Mouse (Mus musculus): Measurements from ENCODE around the gene Fli1. TPM values are rescaled to one million over a fixed set of nuclear protein-coding genes. Genes with fewer than 3 reads are reported as not detected.

Fli1 gene
- total and polyA plus RNA-seq, 3 experiments: 13.8 to 171 (median 24.3) TPM

- peaks cover 4 to 7% of the 10 kb centered on the region in 2 experiments for H3K36me3 ChIP-seq (ENCODE audit: control insufficient read depth in 1 of 2, insufficient read depth in 2 of 2, low read length in 2 of 2)
- H3K79me2 ChIP-seq (ENCODE audit: control insufficient read depth, insufficient read depth, low read length, poor library complexity): no peaks in the 10 kb centered on the region
- no peaks in the 10 kb centered on the region for H3K9me3 ChIP-seq (replicated peaks; ENCODE audit: insufficient read depth, low read length)
- TF ChIP-seq CHD1 (IDR thresholded peaks at IDR 0.05; ENCODE audit: low read depth, low read length) (no peak), E2F4 (IDR thresholded peaks at IDR 0.05; ENCODE audit: borderline replicate concordance, low read depth, low read length) (no peak), HCFC1 (IDR thresholded peaks at IDR 0.05; ENCODE audit: low read depth, low read length) (no peak), ZMIZ1 (IDR thresholded peaks at IDR 0.05; ENCODE audit: low read depth, low read length) (no peak), TBP (IDR thresholded peaks at IDR 0.05; ENCODE audit: low read depth, low read length) (no peak), CHD2 (IDR thresholded peaks at IDR 0.05; ENCODE audit: low read length) (no peak), SMC3 (IDR thresholded peaks at IDR 0.05; ENCODE audit: low read depth, low read length) (no peak), TCF12 (IDR thresholded peaks at IDR 0.05; ENCODE audit: low read depth, low read length) (no peak), USF2 (IDR thresholded peaks at IDR 0.05; ENCODE audit: borderline replicate concordance in 1 of 2, insufficient read depth in 1 of 2, low read depth in 1 of 2, low read length in 2 of 2) (no peak), SIN3A (IDR thresholded peaks at IDR 0.05; ENCODE audit: low read length) (no peak), ZKSCAN1 (IDR thresholded peaks at IDR 0.05; ENCODE audit: low read depth, low read length) (no peak)
- no peaks in the 10 kb centered on the region for H3K27me3 ChIP-seq (ENCODE audit: control insufficient read depth in 1 of 2, insufficient read depth in 2 of 2, low read length in 2 of 2)
- no peak overlapping the region for H3K27ac ChIP-seq (ENCODE audit: control insufficient read depth, low read depth, low read length)
- H3K4me1 ChIP-seq (ENCODE audit: control insufficient read depth in 1 of 2, insufficient read depth in 2 of 2, low read length in 2 of 2): no peaks in the 10 kb centered on the region
- DNase-seq (ENCODE audit: low read depth, low spot score): no peak
- no peak overlapping the region for H3K9ac ChIP-seq (ENCODE audit: control insufficient read depth, low read depth, low read length, poor library complexity, severe bottlenecking)
- H3K4me3 ChIP-seq (ENCODE audit: control insufficient read depth in 1 of 2, insufficient read depth in 1 of 2, low read depth in 2 of 2, low read length in 2 of 2): no peak overlapping the region
Observed at GRCm38 (mm10) chr9:32467443-32467842, 75.2 kb downstream of the Fli1 start.

- Histone ChIP-seq H3K79me2 (ENCODE audit: control insufficient read depth, insufficient read depth, low read length, poor library complexity) (no peaks in the 10 kb centered on the region), H3K9ac (ENCODE audit: control insufficient read depth, low read depth, low read length, poor library complexity, severe bottlenecking) (no peak overlapping the region), H3K27ac (ENCODE audit: control insufficient read depth, low read depth, low read length) (no peak overlapping the region), H3K27me3 (ENCODE audit: control insufficient read depth in 1 of 2, insufficient read depth in 2 of 2, low read length in 2 of 2) (no peaks in the 10 kb centered on the region), H3K4me1 (ENCODE audit: control insufficient read depth in 1 of 2, insufficient read depth in 2 of 2, low read length in 2 of 2) (no peaks in the 10 kb centered on the region), H3K9me3 (replicated peaks; ENCODE audit: insufficient read depth, low read length) (no peaks in the 10 kb centered on the region), H3K4me3 (ENCODE audit: control insufficient read depth in 1 of 2, insufficient read depth in 1 of 2, low read depth in 2 of 2, low read length in 2 of 2) (no peak overlapping the region), H3K36me3 (ENCODE audit: control insufficient read depth in 1 of 2, insufficient read depth in 2 of 2, low read length in 2 of 2) (peaks cover 0 to 7% of the 10 kb centered on the region in 2 experiments; a peak in 2 of 4 replicates)
- DNase-seq (ENCODE audit: low read depth, low spot score): no peak
- TF ChIP-seq CTCF (IDR thresholded peaks at IDR 0.05 in 2 of 3, conservative IDR thresholded peaks at IDR 0.05 in 1 of 3; ENCODE audit: control insufficient read depth in 1 of 3, insufficient read depth in 1 of 3, low read depth in 2 of 3, low read length in 3 of 3, poor library complexity in 1 of 3, severe bottlenecking in 1 of 3) (no peak), POLR2A (IDR thresholded peaks at IDR 0.05; ENCODE audit: control insufficient read depth in 1 of 2, insufficient read depth in 1 of 2, low read depth in 1 of 2, low read length in 2 of 2, poor library complexity in 1 of 2) (no peak), ELF1 (IDR thresholded peaks at IDR 0.05; ENCODE audit: low read depth, low read length) (no peak), SMC3 (IDR thresholded peaks at IDR 0.05; ENCODE audit: low read depth, low read length) (no peak), MYB (IDR thresholded peaks at IDR 0.05; ENCODE audit: low read depth, low read length) (no peak), TBP (IDR thresholded peaks at IDR 0.05; ENCODE audit: low read depth, low read length) (no peak), ZMIZ1 (IDR thresholded peaks at IDR 0.05; ENCODE audit: low read depth, low read length) (no peak), TCF12 (IDR thresholded peaks at IDR 0.05; ENCODE audit: low read depth, low read length) (no peak), RAD21 (IDR thresholded peaks at IDR 0.05; ENCODE audit: low read depth, low read length) (no peak)
Observed at GRCm38 (mm10) chr9:32466861-32467260, 75.8 kb downstream of the Fli1 start.
